Mouse (Mus musculus) left cerebral cortex, postnatal 4 days (tissue): ENCODE measurements around the gene Tmpo. TPM values are rescaled to one million over a fixed set of nuclear protein-coding genes. Genes with fewer than 3 reads are reported as not detected.

Experiments used
- DNase-seq: peaks from one replicate; pipeline ENCODE4 v3.0.0-alpha.2; 2022
- intact Hi-C: fragments of 180-260 bp; cut with DNase I; formaldehyde crosslinking; loops from one replicate; pipeline ENCODE4 v1.15.1; 2025
- total RNA-seq, 2 experiments: library from RNA; stranded (reverse); gene quantifications; 2 replicates each; pipeline ENCODE4 v1.2.3; 2021

The Tmpo gene
- total RNA-seq, 2 experiments from 2014 or later = 70.0 to 76.8 TPM

GRCm38 (mm10) chr10:91123828-91124822 is 57.0 kb downstream of the Tmpo start, which contains the start of gene Slc25a3:
TSS of gene Slc25a3 (minus strand) at chr10:91124059.
- intact Hi-C loops = no loop called here
- peak; percentile 99 for DNase-seq

GRCm38 (mm10) chr10:91123281-91123827 is 57.8 kb downstream of the Tmpo start:
- intact Hi-C loops = no loop called here
- peak; percentile 29 for DNase-seq

GRCm38 (mm10) chr10:91122646-91123045 is 58.5 kb downstream of the Tmpo start:
- intact Hi-C loops = no loop called here
- no peak for DNase-seq

- no peak for DNase-seq
- intact Hi-C loops = no loop called here
These were observed 64.2 kb downstream of the Tmpo start for GRCm38 (mm10) chr10:91116958-91117357.

GRCm38 (mm10) chr10:91109841-91110240 is 71.3 kb downstream of the Tmpo start:
- intact Hi-C loops = no loop called here
- no peak for DNase-seq

GRCm38 (mm10) chr10:91105981-91106380 is 75.1 kb downstream of the Tmpo start:
- DNase-seq = no peak

GRCm38 (mm10) chr10:91102799-91103590 is 78.1 kb downstream of the Tmpo start:
- intact Hi-C loops = no loop called here

More at GRCm38 (mm10) chr10:91105981-91106380, 75.1 kb downstream of the Tmpo start:
- intact Hi-C loops = no loop called here

GRCm38 (mm10) chr10:91101936-91102335 is 79.2 kb downstream of the Tmpo start:
- intact Hi-C loops = no loop called here
- no peak for DNase-seq

More at GRCm38 (mm10) chr10:91102799-91103590, 78.1 kb downstream of the Tmpo start:
- DNase-seq = no peak

GRCm38 (mm10) chr10:91100101-91100500 is 81.0 kb downstream of the Tmpo start:
- intact Hi-C loops = no loop called here
- no peak for DNase-seq

GRCm38 (mm10) chr10:91098056-91098455 is 83.1 kb downstream of the Tmpo start:
- intact Hi-C loops = no loop called here
- DNase-seq = no peak

Other genes with a start within 250 kb of the Tmpo start
- 10 to 100 TPM; 28.8 to 29.4 TPM for gene Apaf1, start 98.5 kb downstream of the Tmpo start, total RNA-seq
- 10 to 100 TPM; 12.0 to 12.8 TPM for gene Ikbip, start 98.4 kb downstream of the Tmpo start, total RNA-seq
- 100 to 1,000 TPM; 388 to 413 TPM for gene Slc25a3, start 57.3 kb downstream of the Tmpo start, total RNA-seq